Mouse (Mus musculus) hindbrain, embryonic 16.5 days (tissue): ENCODE measurements around the gene Cbx2. TPM values are rescaled to one million over a fixed set of nuclear protein-coding genes. Genes with fewer than 3 reads are reported as not detected.
A peak's percentile ranks its signal among the peaks of the same experiment; 100 is the strongest.

Experiments used
- ATAC-seq: fragments of 200-750 bp; cut with Nextera tagmentation; 2 replicates; pipeline ENCODE4 v1.8.0; 2017; ENCODE audit warnings: moderate TSS enrichment, moderate library complexity
- H3K27ac ChIP-seq: fragments of 300-500 bp; sonication (generic); 2 replicates; pipeline ENCODE4 v1.5.1; 2014; ENCODE audit warnings: low read depth, mild to moderate bottlenecking, control low read depth, low read length, moderate library complexity
- H3K27me3 ChIP-seq: fragments of 300-500 bp; sonication (generic); replicated peaks from 2 replicates; pipeline ENCODE4 v1.6.1; 2014; ENCODE audit warnings: low read length; ENCODE audit not compliant: control insufficient read depth, insufficient read depth
- H3K36me3 ChIP-seq: fragments of 300-500 bp; sonication (generic); 2 replicates; pipeline ENCODE4 v1.6.1; 2014; ENCODE audit warnings: mild to moderate bottlenecking, low read length, moderate library complexity, mixed read lengths; ENCODE audit not compliant: control insufficient read depth, insufficient read depth
- H3K4me1 ChIP-seq: fragments of 300-500 bp; sonication (generic); 2 replicates; pipeline ENCODE4 v1.6.1; 2014; ENCODE audit warnings: low read depth, low read length; ENCODE audit not compliant: control insufficient read depth, insufficient read depth
- H3K4me2 ChIP-seq: fragments of 300-500 bp; sonication (generic); 2 replicates; pipeline ENCODE4 v1.6.1; 2014; ENCODE audit warnings: mild to moderate bottlenecking, low read length, control low read depth, moderate library complexity
- H3K4me3 ChIP-seq: fragments of 300-500 bp; sonication (generic); 2 replicates; pipeline ENCODE4 v1.5.1; 2014; ENCODE audit warnings: mild to moderate bottlenecking, low read length, control low read depth, moderate library complexity
- H3K9ac ChIP-seq: fragments of 300-500 bp; sonication (generic); 2 replicates; pipeline ENCODE4 v1.6.1; 2014; ENCODE audit warnings: low read depth, mild to moderate bottlenecking, control low read depth, low read length, moderate library complexity
- H3K9me3 ChIP-seq: fragments of 300-500 bp; sonication (generic); 2 replicates; pipeline ENCODE4 v1.6.1; 2014; ENCODE audit warnings: mild to moderate bottlenecking, low read length, moderate library complexity; ENCODE audit not compliant: control insufficient read depth
- WGBS: fragments of 180-500 bp; shearing (Covaris S2); extraction: QIAGEN DNeasy Blood & Tissue Kit; methylation state at CpG from one replicate; pipeline ENCODE4 v1.1.7; 2014; 5-methylcytosine and 5-hydroxymethylcytosine counted together
- polyA plus RNA-seq: library from polyadenylated mRNA; unstranded; fragments of >200 nt; fragmentation: Nextera tagmentation; extraction: Ambion mirVana; gene quantifications from 2 replicates; pipeline ENCODE4 v1.2.1, GENCODE M21; 2015

The Cbx2 gene
- polyA plus RNA-seq, 1 experiment from 2014 or later = 10.7 TPM

DNA sequence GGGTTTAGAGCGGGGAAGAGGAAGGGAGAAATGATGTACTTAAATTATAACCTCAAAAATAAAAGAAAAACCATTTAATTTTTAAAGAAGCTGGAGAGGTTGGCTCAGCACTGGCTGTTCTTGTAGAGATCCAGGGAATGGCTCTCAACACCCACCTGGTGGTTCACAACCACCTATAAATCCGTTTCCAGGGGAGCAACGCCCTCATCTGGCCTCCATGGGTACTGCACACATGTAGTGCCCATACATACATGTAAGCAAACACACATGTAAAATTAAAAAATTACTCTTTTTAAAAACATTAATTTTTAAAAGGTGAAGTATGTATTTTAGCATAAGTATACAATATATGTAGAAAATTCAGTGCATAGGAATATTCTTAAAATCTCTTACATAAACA lies 16.3 kb upstream of the Cbx2 start:
- WGBS = 76% methylated on average over 3 of the region's 3 CpGs
- Histone ChIP-seq H3K9me3 (no peaks in the 10 kb centered on the region), H3K4me3 (no peak overlapping the region), H3K27me3 (no peaks in the 10 kb centered on the region), H3K4me2 (no peak overlapping the region), H3K27ac (no peak overlapping the region), H3K9ac (no peak overlapping the region), H3K36me3 (no peaks in the 10 kb centered on the region), H3K4me1 (no peaks in the 10 kb centered on the region)
- ATAC-seq = no peak

DNA sequence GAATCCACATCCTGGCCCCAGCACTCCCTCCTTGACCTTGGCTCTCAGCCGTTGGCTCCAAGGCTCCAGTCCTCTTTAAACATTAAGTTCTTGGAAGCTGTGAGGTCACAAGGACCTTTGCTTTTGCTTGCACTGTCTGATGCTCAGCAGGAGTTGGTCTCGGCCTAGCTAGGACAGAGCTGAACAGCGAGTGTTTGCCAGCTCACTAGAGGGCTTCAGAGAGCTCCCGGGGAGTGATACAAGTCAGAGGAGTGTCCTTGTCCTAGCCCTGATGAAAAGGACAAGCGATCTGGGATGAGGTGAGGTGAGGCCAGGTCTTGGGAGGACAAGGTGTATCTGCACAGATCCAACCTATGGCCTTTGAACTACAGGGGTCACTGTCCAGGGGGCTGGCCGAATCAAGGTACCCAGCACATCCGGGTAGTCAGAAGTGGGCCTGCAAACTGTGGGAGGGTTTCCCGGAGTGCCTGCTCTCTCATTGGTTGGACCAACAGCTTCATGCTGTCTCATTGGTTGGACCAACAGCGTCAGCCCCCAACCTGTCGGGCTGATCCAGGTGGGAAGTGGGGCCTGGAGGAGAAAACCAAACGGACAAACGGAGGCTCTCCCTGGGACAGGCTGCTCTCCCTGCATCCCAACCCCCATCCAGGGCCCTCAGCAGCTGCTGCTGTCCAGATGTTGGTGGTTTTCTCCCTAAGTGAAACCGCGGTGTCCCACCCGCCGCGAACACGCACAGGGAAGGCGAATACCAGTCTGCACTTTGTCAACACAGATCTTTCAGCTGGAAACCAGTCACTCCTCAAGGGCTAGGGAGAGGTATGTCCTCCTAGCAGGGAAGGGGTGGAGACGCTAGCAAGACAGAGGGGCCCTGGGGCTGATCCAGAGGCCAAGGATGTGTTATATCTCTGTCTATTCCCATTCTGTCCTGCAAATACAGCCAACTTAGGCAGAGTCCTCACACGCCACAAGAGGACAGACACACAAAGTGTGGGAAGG lies 15.0 kb upstream of the Cbx2 start:
- H3K27ac ChIP-seq = no peak overlapping the region
- no peak overlapping the region for H3K9ac ChIP-seq
- no peaks in the 10 kb centered on the region for H3K4me1 ChIP-seq
- no peaks in the 10 kb centered on the region for H3K36me3 ChIP-seq
- peak; percentile 81 for ATAC-seq
- H3K4me2 ChIP-seq = peak overlapping the region; percentile 47
- no peaks in the 10 kb centered on the region for H3K9me3 ChIP-seq
- no peaks in the 10 kb centered on the region for H3K27me3 ChIP-seq
- H3K4me3 ChIP-seq = peak overlapping the region; percentile 30
- WGBS = 18% methylated on average over 21 of the region's 21 CpGs

DNA sequence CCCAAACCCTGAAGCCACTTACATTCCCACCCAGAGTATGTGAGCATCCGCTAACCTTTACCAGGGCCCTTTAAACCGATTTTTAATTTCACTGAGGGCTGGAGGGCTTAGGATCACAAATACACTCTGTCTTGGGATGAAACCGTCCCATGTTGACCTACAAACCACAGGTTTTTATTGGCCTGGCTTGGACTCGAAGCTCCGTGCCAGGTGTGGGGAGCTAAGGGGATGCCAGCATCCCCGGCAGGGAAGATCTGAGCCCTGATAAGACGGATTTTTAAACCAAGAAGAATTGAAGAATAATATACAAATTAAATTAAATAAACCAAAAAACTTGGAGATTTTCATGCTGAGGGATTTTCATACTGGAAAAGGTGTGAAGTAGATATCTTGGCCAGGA lies 8.3 kb upstream of the Cbx2 start:
- no peak for ATAC-seq

DNA sequence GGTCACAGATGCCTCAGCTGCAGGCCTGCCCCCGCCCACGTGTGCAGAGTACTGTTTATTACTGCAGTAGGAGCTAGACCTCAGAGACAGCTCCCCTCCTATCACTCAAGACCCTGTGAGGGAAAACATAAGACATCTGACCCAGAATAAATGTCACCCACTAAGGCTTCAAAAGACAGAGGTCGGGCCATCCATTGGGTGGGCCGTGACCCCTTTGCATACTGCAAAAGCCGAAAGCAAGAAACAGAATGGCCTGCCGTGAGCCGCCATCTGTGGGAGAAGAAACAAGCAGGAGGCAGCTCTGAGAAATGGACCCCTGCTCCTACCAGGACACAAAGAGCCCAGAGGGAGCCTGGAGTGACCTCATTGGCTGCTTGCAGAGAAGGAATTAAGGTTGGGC lies 5.3 kb upstream of the Cbx2 start:
- no peak for ATAC-seq
- Histone ChIP-seq H3K36me3 (no peaks in the 10 kb centered on the region), H3K4me2 (no peak overlapping the region), H3K27ac (no peak overlapping the region), H3K27me3 (peaks cover 5% of the 10 kb centered on the region; the same call in 1 of the 2 replicates), H3K4me3 (no peak overlapping the region), H3K4me1 (peaks cover 4% of the 10 kb centered on the region), H3K9ac (no peak overlapping the region), H3K9me3 (no peaks in the 10 kb centered on the region)
- WGBS = 31% methylated on average over 7 of the region's 7 CpGs

More for the DNA sequence above, 8.3 kb upstream of the Cbx2 start:
- Histone ChIP-seq H3K27me3 (no peaks in the 10 kb centered on the region), H3K4me3 (no peak overlapping the region), H3K9ac (no peak overlapping the region), H3K36me3 (no peaks in the 10 kb centered on the region), H3K4me1 (no peaks in the 10 kb centered on the region), H3K4me2 (no peak overlapping the region), H3K27ac (no peak overlapping the region), H3K9me3 (no peaks in the 10 kb centered on the region)
- WGBS = 83% methylated on average over 7 of the region's 7 CpGs

DNA sequence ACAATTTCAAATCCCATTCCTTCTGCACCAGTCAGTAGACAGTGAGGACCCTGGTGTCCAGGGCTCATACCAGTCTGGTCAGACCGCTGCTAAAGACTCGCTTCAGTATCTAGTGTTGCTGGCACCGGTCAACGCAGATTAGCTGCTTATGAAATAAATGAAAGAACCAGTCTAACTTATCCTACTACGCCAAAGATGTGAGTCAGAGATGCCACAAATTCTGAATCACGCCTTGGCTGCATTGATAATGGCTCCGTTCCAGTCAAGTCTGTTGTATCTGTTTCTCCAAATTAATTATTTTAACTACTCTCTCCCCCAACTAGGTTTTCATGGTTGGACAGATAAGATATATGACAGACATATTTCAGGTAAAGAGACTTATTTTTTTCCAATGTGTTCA lies 1.6 kb upstream of the Cbx2 start:
- Histone ChIP-seq H3K4me3 (no peak overlapping the region), H3K4me1 (peaks cover 28% of the 10 kb centered on the region), H3K36me3 (no peaks in the 10 kb centered on the region), H3K4me2 (no peak overlapping the region), H3K27ac (no peak overlapping the region), H3K9me3 (no peaks in the 10 kb centered on the region), H3K27me3 (peaks cover 5% of the 10 kb centered on the region; the same call in 1 of the 2 replicates), H3K9ac (no peak overlapping the region)
- ATAC-seq = no peak
- WGBS = 95% methylated on average over 7 of the region's 7 CpGs

DNA sequence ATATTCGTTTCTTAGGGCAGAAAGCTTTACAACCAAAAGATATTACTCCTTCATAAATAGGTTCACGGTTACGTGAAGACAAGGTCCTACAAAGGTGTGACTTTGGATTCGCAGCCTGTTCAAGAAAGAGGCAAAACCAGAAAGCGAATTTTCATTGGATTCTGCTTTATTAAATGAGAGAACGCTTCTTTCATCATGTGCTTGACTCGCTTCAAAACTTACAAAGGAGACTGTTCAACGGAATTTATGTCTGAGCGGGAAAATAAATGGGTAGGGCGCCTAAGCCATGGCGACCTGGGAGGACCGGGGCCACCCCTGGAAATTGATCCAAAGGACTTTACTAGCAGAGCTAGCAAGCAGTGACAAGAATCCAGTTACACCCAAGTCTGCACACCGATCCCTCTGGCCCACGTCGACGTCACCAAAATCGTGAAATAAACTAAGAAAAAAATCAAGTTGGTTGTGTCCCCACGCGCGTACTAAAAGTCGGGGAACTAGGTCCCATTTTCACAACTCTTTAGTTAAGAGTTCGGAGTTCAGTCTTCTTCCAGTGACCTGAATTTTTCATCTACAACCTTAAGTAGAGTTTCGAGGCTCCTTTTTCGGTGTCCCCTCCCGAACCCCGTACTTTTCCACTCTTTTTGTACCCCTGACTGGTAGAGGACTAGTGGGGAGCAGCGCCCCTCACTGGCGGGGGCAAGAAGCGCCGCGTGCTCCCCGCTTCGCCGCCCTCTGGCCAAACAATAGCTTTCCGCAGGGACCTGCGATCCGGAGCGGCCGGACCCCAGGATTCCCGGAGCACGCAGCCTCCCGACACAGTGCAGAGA lies 481 bp upstream of the Cbx2 start:
- Histone ChIP-seq H3K9me3 (no peaks in the 10 kb centered on the region), H3K27ac (peak overlapping the region; percentile 86), H3K4me2 (peak overlapping the region; percentile 91), H3K4me1 (peaks cover 37% of the 10 kb centered on the region), H3K4me3 (peak overlapping the region; percentile 94), H3K27me3 (peaks cover 5% of the 10 kb centered on the region; the same call in 1 of the 2 replicates), H3K9ac (peak overlapping the region; percentile 94), H3K36me3 (peaks cover 9% of the 10 kb centered on the region; the same call in 1 of the 2 replicates)
- WGBS = 4% methylated on average over 42 of the region's 42 CpGs
- ATAC-seq = no peak

DNA sequence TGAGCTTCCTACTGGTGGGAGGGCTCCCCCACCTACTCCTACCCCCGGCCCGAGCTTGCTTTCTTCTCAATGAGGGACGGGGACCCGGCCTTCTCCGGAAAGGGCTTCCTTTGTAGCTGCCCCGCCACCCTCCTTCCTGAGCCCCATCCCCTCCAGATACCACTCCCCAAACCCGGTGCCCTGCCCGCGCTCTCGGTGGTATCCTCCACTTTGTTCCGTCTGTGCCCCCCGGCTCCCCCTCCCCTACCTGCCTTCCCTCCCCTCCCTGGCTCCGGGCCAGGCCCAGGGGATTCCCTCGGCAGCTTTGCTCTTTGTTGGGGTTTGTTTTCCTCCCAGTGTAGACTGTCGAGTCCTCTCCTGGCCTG lies 836 bp downstream of the Cbx2 start:
- no peak; the same call in 1 of the 2 replicates for ATAC-seq
- 2% methylated on average over 15 of the region's 15 CpGs for WGBS
- H3K36me3 ChIP-seq = peaks cover 19% of the 10 kb centered on the region

DNA sequence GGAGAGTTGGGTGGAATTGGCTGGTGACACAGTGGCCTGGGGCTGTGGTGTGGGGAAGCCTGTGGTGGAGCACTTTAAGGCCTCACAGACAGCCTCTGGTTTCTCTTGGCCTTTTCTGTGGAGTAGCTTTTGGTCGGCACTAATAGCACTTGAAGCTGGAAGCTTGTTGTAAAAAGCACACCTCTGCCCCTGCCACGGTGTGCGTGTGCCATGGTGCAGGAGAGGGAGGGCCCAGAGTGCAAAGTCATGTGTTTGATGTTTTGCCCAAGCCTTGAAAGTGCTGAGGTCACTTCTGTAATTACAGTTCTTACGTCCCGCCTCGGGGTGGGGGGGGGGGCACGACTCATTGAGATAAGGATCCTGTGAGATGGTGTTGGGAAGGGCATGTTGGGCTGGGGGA lies 1.5 kb downstream of the Cbx2 start:
- ATAC-seq = no peak
- peak overlapping the region; percentile 94 for H3K4me3 ChIP-seq
- H3K27me3 ChIP-seq = peaks cover 5% of the 10 kb centered on the region; the same call in 1 of the 2 replicates
- H3K4me1 ChIP-seq = peaks cover 37% of the 10 kb centered on the region
- WGBS = 13% methylated on average over 7 of the region's 7 CpGs
- H3K27ac ChIP-seq = no peak overlapping the region
- peak overlapping the region; percentile 91 for H3K4me2 ChIP-seq
- H3K9me3 ChIP-seq = no peaks in the 10 kb centered on the region
- H3K36me3 ChIP-seq = peaks cover 24% of the 10 kb centered on the region
- peak overlapping the region; percentile 94 for H3K9ac ChIP-seq

More for the DNA sequence above, 836 bp downstream of the Cbx2 start:
- Histone ChIP-seq H3K9me3 (no peaks in the 10 kb centered on the region), H3K9ac (peak overlapping the region; percentile 94), H3K4me3 (peak overlapping the region; percentile 94), H3K27me3 (peaks cover 5% of the 10 kb centered on the region; the same call in 1 of the 2 replicates), H3K4me1 (peaks cover 37% of the 10 kb centered on the region), H3K27ac (peak overlapping the region; percentile 86), H3K4me2 (peak overlapping the region; percentile 91)

DNA sequence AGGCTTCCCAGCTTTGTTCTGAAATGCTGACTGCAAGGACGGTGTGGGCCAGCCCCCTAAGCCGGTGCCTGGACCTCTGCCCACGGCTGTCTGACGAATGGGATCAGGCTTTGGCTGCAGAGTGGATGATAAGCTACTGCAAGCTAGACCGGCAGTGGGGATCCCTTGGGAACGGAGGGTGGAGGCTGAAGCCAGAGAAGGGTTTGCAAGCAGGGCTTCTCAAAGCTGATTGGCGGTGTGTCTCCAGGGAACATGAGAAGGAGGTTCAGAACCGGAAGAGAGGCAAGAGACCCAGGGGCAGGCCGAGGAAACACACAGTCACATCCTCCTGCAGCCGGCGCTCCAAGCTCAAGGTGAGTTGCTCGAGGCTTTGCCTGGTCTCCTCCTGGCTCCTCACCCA lies 3.4 kb downstream of the Cbx2 start:
- Histone ChIP-seq H3K4me1 (peaks cover 37% of the 10 kb centered on the region), H3K9ac (peak overlapping the region; percentile 5; the same call in 1 of the 2 replicates), H3K27ac (no peak overlapping the region), H3K9me3 (no peaks in the 10 kb centered on the region), H3K4me2 (peak overlapping the region; percentile 7; the same call in 1 of the 2 replicates), H3K27me3 (peaks cover 2% of the 10 kb centered on the region; the same call in 1 of the 2 replicates), H3K4me3 (no peak overlapping the region), H3K36me3 (peaks cover 30% of the 10 kb centered on the region)
- no peak for ATAC-seq
- WGBS = 30% methylated on average over 12 of the region's 12 CpGs
